Mouse (Mus musculus) spleen, adult 2 months (tissue): ENCODE results near the gene Ltbp2. TPM values are rescaled to one million over a fixed set of nuclear protein-coding genes. Genes with fewer than 3 reads are reported as not detected.
A peak's percentile ranks its signal among the peaks of the same experiment; 100 is the strongest.

Experiments used
- DNase-seq, 2 experiments: peaks; one replicate each; pipeline versions ENCODE4 v3.0.0 to v3.0.0-alpha.2; 2012 to 2021; ENCODE audit warnings: low spot score in 2 of 2, low read depth in 1 of 2
- H3K27ac ChIP-seq: fragments of 200-500 bp; 2 replicates; pipeline ENCODE4 v1.5.1; 2012; ENCODE audit warnings: low read length, inconsistent platforms; ENCODE audit not compliant: insufficient read depth
- H3K27me3 ChIP-seq: fragments of 200-500 bp; 2 replicates; pipeline ENCODE4 v1.6.1; 2012; ENCODE audit warnings: mild to moderate bottlenecking, moderate library complexity, low read length, inconsistent platforms; ENCODE audit not compliant: control insufficient read depth, insufficient read depth
- H3K36me3 ChIP-seq: fragments of 200-500 bp; 2 replicates; pipeline ENCODE4 v1.6.1; 2012; ENCODE audit warnings: mild to moderate bottlenecking, low read length, inconsistent platforms; ENCODE audit not compliant: control insufficient read depth, insufficient read depth
- H3K4me1 ChIP-seq: fragments of 200-500 bp; 2 replicates; pipeline ENCODE4 v1.6.1; 2011; ENCODE audit warnings: inconsistent platforms; ENCODE audit not compliant: control insufficient read depth, insufficient read depth, insufficient read length
- H3K4me3 ChIP-seq: fragments of 200-500 bp; 2 replicates; pipeline ENCODE4 v1.5.1; 2011; ENCODE audit warnings: mild to moderate bottlenecking, inconsistent platforms; ENCODE audit not compliant: insufficient read depth, insufficient read length; ENCODE audit errors: extremely low read depth
- CTCF ChIP-seq: fragments of 200-500 bp; IDR thresholded peaks from 2 replicates; pipeline ENCODE4 v1.5.1; 2011; ENCODE audit warnings: mild to moderate bottlenecking, inconsistent platforms; ENCODE audit not compliant: insufficient read depth, insufficient read length, insufficient replicate concordance; ENCODE audit errors: extremely low read depth
- POLR2A ChIP-seq: fragments of 200-500 bp; IDR thresholded peaks from 2 replicates; pipeline ENCODE4 v1.6.1; 2011; ENCODE audit warnings: low read depth, low read length, inconsistent platforms
- WGBS: fragments of 180-500 bp; shearing (Covaris S2); methylation state at CpG from one replicate; pipeline ENCODE4 v1.1.7; 2018; 5-methylcytosine and 5-hydroxymethylcytosine counted together
- polyA plus RNA-seq: library from polyadenylated mRNA; depleted of rRNA; stranded (reverse); fragments of >200 nt; gene quantifications from 2 replicates; pipeline ENCODE4 v1.2.3, GENCODE M21; 2012

Gene Ltbp2
- polyA plus RNA-seq, 1 experiment, result 20.1 TPM

- H3K36me3 ChIP-seq, result no peaks in the 10 kb centered on the region
- no peak overlapping the region for H3K27ac ChIP-seq
- H3K27me3 ChIP-seq, result no peaks in the 10 kb centered on the region
- 79% methylated on average over 10 of the region's 10 CpGs for WGBS
- no peaks in the 10 kb centered on the region for H3K4me1 ChIP-seq
- no peak for TF ChIP-seq CTCF
- TF ChIP-seq POLR2A, result no peak
- no peak overlapping the region for H3K4me3 ChIP-seq
- no peak for DNase-seq
These were observed 85.5 kb downstream of the Ltbp2 start for GRCm38 (mm10) chr12:84790853-84791252.

DNA sequence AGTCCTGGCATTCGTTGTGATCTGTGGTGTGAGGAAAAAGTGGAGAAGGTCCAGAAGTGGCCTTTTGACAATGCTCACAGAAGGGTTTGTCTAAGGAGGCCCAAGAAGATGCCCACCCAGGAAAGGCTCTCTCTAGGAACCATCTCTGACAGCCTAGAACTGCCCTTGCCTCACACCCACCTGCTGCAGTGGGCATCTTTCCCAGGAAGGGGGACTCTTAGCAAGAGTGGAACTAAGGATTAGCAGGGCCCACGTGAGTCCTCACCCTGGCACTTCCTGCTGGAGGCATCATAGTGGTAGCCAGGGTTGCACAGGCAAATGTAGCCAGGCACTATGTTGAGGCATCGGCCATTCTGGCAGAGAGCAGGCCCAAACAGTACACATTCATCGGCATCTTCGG is 90.2 kb downstream of the Ltbp2 start:
- Histone ChIP-seq H3K27ac (no peak overlapping the region), H3K36me3 (no peaks in the 10 kb centered on the region), H3K4me3 (no peak overlapping the region), H3K4me1 (peaks cover 2% of the 10 kb centered on the region; the same call in 1 of the 2 replicates), H3K27me3 (no peaks in the 10 kb centered on the region)
- 83% methylated on average over 5 of the region's 5 CpGs for WGBS
- no peak for DNase-seq
- TF ChIP-seq POLR2A (no peak), CTCF (no peak)

GRCm38 (mm10) chr12:84784604-84785381 is 91.5 kb downstream of the Ltbp2 start:
- H3K4me3 ChIP-seq, result no peak overlapping the region
- H3K4me1 ChIP-seq, result peaks cover 2% of the 10 kb centered on the region; the same call in 1 of the 2 replicates
- 37% methylated on average over 25 of the region's 25 CpGs for WGBS
- no peak overlapping the region for H3K27ac ChIP-seq
- H3K27me3 ChIP-seq, result no peaks in the 10 kb centered on the region
- TF ChIP-seq POLR2A, result no peak
- peak; percentile 87; the same call in 1 of the 2 replicates for TF ChIP-seq CTCF
- DNase-seq, result peak; percentile 47 to 76
- H3K36me3 ChIP-seq, result no peaks in the 10 kb centered on the region

- TF ChIP-seq POLR2A (no peak), CTCF (no peak)
- no peak for DNase-seq
- Histone ChIP-seq H3K27ac (no peak overlapping the region), H3K36me3 (no peaks in the 10 kb centered on the region), H3K27me3 (no peaks in the 10 kb centered on the region), H3K4me1 (peaks cover 3% of the 10 kb centered on the region), H3K4me3 (no peak overlapping the region)
These were observed 100.1 kb downstream of the Ltbp2 start for GRCm38 (mm10) chr12:84776229-84776628.

- DNase-seq, result no peak
- no peak overlapping the region for H3K4me3 ChIP-seq
- WGBS, result 86% methylated on average over 6 of the region's 6 CpGs
- no peak overlapping the region for H3K27ac ChIP-seq
- no peak for TF ChIP-seq CTCF
- TF ChIP-seq POLR2A, result no peak
- no peaks in the 10 kb centered on the region for H3K27me3 ChIP-seq
- peaks cover 6% of the 10 kb centered on the region for H3K4me1 ChIP-seq
- H3K36me3 ChIP-seq, result no peaks in the 10 kb centered on the region
These were observed 102.0 kb downstream of the Ltbp2 start for GRCm38 (mm10) chr12:84774376-84774775.

- H3K27ac ChIP-seq, result no peak overlapping the region; the same call in 1 of the 2 replicates
These were observed 102.9 kb downstream of the Ltbp2 start for GRCm38 (mm10) chr12:84773476-84773875.

More at GRCm38 (mm10) chr12:84773476-84773875, 102.9 kb downstream of the Ltbp2 start:
- TF ChIP-seq POLR2A (no peak), CTCF (no peak)
- peak in 1 of 2 experiments; percentile 22 for DNase-seq
- WGBS, result 2% methylated on average over 20 of the region's 20 CpGs
- Histone ChIP-seq H3K36me3 (no peaks in the 10 kb centered on the region), H3K27me3 (no peaks in the 10 kb centered on the region), H3K4me3 (peak overlapping the region; percentile 78), H3K4me1 (peaks cover 6% of the 10 kb centered on the region)
